Mouse (Mus musculus): Measurements from ENCODE around the gene Grk5.
A peak's percentile ranks its signal among the peaks of the same experiment; 100 is the strongest.
"Not testable (repeated sequence)": the region's sequence is repeated elsewhere in the genome, so short reads cannot be mapped to it uniquely, and the experiment has no call there.

Gene Grk5

DNA sequence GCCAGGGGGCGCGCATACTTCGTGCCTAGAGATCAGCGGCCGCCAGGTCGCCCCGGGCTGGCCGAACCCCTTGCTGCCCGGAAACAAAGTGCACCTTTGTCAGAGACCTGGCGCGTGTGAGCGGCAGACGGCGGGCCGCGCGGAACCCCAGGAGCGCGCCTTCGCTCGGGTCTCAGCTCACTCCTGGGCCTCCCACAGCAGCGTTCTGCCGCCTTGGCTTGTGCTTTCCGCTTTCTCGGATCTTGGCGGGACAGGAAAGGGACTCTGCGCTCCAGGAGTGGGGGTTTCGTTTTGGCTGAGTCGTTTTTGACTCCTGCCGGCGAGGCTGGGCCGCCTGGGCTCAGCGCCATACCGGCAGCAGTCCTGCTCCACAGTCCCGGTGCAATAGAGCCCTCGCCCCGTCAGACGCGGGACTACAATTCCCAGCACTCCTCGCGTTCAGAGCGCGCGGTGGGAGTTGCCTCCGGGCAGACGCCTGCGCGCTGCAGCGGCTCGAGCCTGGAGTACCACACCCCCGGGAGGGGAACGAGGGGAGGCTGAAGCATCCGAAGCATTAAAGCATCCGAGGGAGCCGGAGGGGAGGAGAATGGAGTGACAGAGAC lies at the start of gene Grk5:
Grk5 (plus strand) TSS at position 36 of the 602 bp plus-strand sequence.
- peak; percentile 90 for DNase-seq (ENCODE audit: low spot score)

DNA sequence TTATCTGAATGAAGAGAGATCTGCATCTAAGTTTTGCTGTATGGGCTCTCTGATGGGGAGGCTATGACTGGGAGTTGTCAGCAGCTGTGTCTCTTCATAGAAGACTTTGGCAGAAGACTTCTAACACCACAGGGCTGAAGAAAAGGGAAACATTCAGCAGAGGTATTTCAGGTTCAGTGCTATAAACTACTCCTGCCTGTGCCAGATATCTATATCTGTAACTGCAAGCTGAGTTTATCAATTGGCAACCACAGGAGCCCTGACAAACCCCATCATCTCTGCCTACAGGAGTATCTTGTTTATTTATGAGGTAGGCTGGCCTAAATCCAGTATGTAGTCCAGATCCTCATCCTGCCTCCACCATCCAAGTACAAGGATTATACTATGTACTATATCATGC lies 46.2 kb upstream of the Grk5 start:
- DNase-seq (ENCODE audit: low spot score): no peak

DNA sequence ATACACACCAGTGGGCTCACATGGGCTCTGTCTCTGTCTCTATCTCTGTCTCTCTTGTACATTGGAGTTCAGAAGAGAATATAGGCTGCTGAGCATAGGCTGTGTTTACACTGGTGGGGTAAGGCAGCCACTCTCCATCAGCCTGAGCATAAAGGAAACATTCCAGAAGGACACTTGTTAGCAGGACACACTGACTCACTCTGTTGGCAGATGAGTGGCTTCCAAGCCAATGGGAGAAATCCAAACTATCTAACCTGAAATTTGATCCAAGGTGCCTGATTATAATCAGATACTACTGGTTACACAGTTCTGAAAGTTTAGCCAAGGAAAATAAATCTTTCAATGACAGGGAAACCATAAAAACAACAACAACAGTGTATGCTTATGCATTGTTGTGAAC lies 43.8 kb upstream of the Grk5 start:
- DNase-seq (ENCODE audit: low spot score): no peak

- peak; percentile 87 for DNase-seq (ENCODE audit: low spot score)
These were observed 28.5 kb upstream of the Grk5 start, which contains the start of gene Sfxn4 for GRCm38 (mm10) chr19:60860868-60861700. Gene Sfxn4 (minus strand): TSS chr19:60861479.

- DNase-seq (ENCODE audit: low spot score): not testable (repeated sequence)
These were observed 23.4 kb upstream of the Grk5 start for GRCm38 (mm10) chr19:60866169-60866568.

DNA sequence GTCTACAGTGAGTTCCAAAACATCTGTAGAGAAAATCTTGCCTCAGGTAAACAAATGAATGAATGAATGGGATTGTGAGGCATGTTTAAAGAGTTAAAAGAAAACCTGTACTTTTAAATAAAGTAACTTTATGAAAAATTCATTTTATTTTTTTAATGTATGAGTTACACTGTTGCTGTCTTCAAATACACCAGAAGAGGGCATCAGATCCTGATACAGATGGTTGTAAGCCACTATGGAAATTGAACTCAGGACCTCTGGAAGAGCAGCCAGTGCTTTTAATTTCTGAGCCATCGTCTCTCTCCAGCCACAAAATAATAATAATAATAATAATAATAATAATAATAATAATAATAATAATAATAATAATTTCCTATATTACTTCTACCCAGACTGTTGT lies 19.1 kb upstream of the Grk5 start:
- no peak for DNase-seq (ENCODE audit: low spot score)

DNA sequence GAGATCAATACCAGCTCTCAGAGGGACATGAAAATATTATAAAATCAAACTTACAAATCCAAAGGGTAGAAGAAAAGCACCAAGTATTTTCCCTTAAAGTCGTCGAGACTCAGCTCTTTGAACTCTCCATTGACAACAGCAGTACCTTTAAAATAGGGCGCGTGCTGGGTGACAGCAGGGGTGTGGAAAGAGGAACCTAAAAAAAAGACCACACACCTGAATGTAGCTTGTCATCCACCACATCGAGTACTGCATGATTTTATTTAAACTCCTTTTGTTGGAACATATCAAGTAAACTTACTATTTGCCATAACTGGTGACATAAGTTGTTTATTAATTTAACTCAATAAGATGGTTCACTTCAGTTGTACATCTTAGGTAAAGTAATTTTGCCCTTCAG lies 18.2 kb upstream of the Grk5 start:
- no peak for DNase-seq (ENCODE audit: low spot score)

- DNase-seq (ENCODE audit: low spot score): no peak
These were observed 17.3 kb upstream of the Grk5 start for GRCm38 (mm10) chr19:60872272-60872671.

GRCm38 (mm10) chr19:60873501-60873900 lies 16.0 kb upstream of the Grk5 start:
- DNase-seq (ENCODE audit: low spot score): no peak

- DNase-seq (ENCODE audit: low spot score): peak; percentile 91
These were observed 15.4 kb upstream of the Grk5 start, which contains the start of gene Prdx3 for GRCm38 (mm10) chr19:60874064-60874694. Gene Prdx3 (minus strand): TSS chr19:60874556.

GRCm38 (mm10) chr19:60883129-60883528 lies 6.4 kb upstream of the Grk5 start:
- no peak for DNase-seq (ENCODE audit: low spot score)

DNA sequence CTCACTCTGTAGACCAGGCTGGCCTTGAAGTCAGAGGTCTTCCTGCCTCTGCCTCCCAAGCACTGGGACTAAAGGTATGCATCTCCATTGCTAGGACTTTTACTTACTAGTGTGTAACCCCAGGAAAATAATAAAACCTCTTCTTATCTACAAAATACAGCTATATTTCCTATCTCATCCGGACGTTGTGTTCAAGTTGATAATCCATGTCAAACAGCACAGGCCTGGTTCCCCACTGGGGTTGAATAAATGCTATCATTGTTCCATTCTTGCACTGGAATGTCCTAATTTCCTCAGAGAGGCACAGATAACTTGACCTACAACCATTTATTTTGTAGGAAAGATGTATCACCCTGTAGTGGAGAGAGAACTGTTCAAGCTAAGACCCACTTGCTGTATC lies 1.9 kb upstream of the Grk5 start:
- DNase-seq (ENCODE audit: low spot score): no peak

DNA sequence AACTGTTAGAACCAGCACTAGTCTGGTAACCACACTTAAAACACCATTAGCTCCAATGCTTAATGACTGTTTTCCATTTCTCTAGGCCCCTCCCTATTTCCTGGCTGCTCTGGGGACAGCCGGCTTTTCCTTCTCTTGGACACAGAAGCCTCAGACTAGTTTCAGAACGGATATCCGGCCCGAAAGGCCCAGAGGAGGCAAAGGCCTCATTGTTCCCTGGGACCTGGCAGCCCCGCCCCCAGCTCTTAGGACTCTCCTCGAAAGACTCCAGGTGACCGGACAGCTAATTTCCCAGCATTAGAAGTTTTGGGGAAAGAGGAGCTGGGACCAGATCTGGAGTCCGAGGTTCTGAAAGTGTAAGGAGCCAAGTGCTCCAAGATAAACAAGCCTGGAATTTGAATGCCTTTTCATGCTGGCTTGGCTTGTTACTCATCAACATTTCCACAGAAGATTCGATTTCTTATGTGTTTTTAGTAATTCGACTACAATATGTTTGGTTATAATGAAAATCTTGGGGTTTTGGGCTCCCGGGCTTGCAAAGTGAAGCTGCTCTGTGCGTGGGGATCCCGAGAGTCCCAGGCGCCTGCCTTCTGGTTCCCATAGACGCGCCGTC lies 342 bp upstream of the Grk5 start:
- no peak for DNase-seq (ENCODE audit: low spot score)

- DNase-seq (ENCODE audit: low spot score): peak; percentile 41
These were observed 1.0 kb downstream of the Grk5 start for GRCm38 (mm10) chr19:60890391-60891122.

DNA sequence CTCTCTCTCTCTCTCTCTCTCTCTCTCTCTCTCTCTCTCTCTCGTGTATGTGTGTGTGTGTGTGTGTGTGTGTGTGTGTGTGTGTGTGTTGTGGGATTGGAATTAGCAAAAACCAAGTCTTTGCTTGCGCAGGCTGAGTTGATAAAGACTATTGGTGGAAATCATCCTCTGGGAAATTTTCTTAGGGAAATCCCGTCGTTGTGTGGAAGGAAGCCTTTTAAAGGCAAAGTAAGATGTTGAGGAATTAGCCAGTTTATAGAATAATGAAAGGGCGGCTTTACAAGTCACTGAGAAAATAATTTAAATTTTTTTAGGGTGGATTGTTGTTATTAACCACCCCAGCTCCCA lies 1.5 kb downstream of the Grk5 start:
- no peak for DNase-seq (ENCODE audit: low spot score)

DNA sequence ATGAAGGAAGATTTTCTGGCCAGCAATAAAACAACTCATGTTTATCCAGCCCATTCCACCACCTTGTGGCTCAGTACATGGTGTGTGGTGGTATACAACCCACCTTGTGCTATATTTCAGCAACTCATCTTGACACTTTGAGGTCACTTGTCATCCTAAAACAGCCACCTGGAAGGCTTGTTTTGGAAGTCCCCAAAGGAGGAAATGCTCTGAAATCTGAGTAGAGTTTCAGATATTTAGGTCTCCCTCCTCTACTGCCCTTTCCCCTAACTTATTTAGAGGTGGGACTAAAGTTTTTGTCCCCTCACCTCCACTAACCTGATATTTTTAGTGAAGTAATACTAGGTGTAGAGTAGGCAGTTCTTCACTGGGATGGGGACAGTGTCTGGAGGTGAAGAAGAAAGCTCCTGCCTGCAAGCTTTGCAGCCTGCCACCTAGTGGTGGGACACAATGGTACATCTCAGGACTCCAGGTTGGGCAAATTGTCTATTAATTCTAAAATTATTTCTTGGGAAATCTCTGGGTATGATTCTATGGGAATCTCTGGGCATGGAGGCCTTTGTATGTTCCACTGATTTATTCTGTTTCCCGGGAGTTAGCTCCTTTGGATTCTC lies 2.5 kb downstream of the Grk5 start:
- no peak for DNase-seq (ENCODE audit: low spot score)

GRCm38 (mm10) chr19:60895251-60895880 lies 5.8 kb downstream of the Grk5 start:
- DNase-seq (ENCODE audit: low spot score): no peak

DNA sequence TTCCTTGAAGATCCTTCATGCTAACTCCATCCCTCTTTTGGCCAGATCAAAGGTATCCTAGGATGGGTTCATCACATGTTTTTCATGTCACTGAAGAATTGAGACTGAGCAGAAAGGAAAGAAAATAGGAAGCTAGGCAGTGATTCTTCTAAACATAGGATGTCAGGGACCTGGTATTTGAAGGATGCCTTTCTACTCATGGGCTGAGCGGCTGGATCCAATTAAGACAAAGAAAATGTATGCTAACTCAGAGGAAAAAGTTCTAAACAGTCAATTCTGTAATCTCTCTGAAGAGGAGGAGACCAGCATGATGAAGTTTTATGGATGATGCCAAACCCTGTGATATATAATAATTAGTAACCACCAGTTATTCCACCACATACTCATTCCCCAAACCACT lies 13.6 kb downstream of the Grk5 start:
- DNase-seq (ENCODE audit: low spot score): no peak

- no peak for DNase-seq (ENCODE audit: low spot score)
These were observed 14.4 kb downstream of the Grk5 start for GRCm38 (mm10) chr19:60903971-60904370.

DNA sequence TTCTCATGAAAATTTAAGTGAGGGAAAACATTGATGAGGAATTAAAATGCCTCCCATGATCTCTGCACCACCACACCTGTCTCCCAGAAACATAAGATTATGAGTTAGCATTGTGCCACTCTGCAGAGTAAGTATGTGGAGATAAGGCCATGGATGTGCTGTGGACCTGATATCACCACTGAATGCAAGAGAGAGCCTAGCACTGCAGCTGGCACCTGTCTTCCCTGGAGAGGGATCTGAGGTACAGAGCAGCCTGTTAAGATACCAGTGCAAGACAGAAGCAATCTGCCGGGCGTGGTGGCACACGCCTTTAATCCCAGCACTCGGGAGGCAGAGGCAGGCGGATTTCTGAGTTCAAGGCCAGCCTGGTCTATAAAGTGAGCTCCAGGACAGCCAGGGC lies 15.9 kb downstream of the Grk5 start:
- DNase-seq (ENCODE audit: low spot score): no peak

DNA sequence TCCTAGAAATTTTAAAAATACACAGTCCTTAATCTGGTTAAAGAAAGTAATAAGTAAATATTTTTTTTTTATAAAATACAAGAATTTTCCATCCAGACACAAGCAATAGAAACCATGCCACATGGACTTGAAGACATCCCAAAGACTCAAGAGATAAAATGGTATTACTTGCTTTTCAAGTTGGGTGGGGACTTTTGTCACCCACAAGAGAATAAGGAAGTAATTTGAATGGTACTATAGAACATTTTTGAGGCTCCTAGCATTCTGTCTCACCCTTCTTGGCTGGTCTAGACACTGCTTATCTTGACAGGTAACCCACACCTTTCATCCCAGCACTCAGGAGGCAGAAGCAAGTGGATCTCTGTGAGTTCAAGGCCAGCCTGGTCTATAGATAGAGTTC lies 20.8 kb downstream of the Grk5 start:
- DNase-seq (ENCODE audit: low spot score): no peak
